Mouse (Mus musculus): ENCODE measurements around the gene Taf4. TPM values are rescaled to one million over a fixed set of nuclear protein-coding genes. Genes with fewer than 3 reads are reported as not detected.

Gene Taf4
- polyA plus RNA-seq, 1 experiment = 11.5 TPM

- Histone ChIP-seq H3K27ac (ENCODE audit: insufficient read depth, low read length) (no peak overlapping the region), H3K4me3 (ENCODE audit: insufficient read depth, low read length) (no peak overlapping the region), H3K4me1 (ENCODE audit: control insufficient read depth, insufficient read depth, low read length) (no peaks in the 10 kb centered on the region)
- TF ChIP-seq CTCF (IDR thresholded peaks at IDR 0.05; ENCODE audit: borderline replicate concordance, insufficient read depth, low read length) (no peak), POLR2A (IDR thresholded peaks at IDR 0.05; ENCODE audit: low read depth, low read length) (no peak)
Measured at GRCm38 (mm10) chr2:179985695-179986094, 9.2 kb upstream of the Taf4 start.

GRCm38 (mm10) chr2:179984830-179985229 lies 8.4 kb upstream of the Taf4 start:
- no peak overlapping the region for H3K27ac ChIP-seq (ENCODE audit: insufficient read depth, low read length)
- H3K4me1 ChIP-seq (ENCODE audit: control insufficient read depth, insufficient read depth, low read length) = peaks cover 2% of the 10 kb centered on the region
- no peak overlapping the region for H3K4me3 ChIP-seq (ENCODE audit: insufficient read depth, low read length)
- TF ChIP-seq POLR2A (IDR thresholded peaks at IDR 0.05; ENCODE audit: low read depth, low read length) (no peak), CTCF (IDR thresholded peaks at IDR 0.05; ENCODE audit: borderline replicate concordance, insufficient read depth, low read length) (no peak)

GRCm38 (mm10) chr2:179982715-179983114 lies 6.3 kb upstream of the Taf4 start:
- Histone ChIP-seq H3K4me3 (ENCODE audit: insufficient read depth, low read length) (no peak overlapping the region), H3K4me1 (ENCODE audit: control insufficient read depth, insufficient read depth, low read length) (peaks cover 9% of the 10 kb centered on the region), H3K27ac (ENCODE audit: insufficient read depth, low read length) (no peak overlapping the region)
- no peak for TF ChIP-seq POLR2A (IDR thresholded peaks at IDR 0.05; ENCODE audit: low read depth, low read length)
- TF ChIP-seq CTCF (IDR thresholded peaks at IDR 0.05; ENCODE audit: borderline replicate concordance, insufficient read depth, low read length) = no peak

GRCm38 (mm10) chr2:179980616-179981015 lies 4.2 kb upstream of the Taf4 start:
- no peak for TF ChIP-seq CTCF (IDR thresholded peaks at IDR 0.05; ENCODE audit: borderline replicate concordance, insufficient read depth, low read length)
- no peak overlapping the region for H3K4me3 ChIP-seq (ENCODE audit: insufficient read depth, low read length)
- no peak overlapping the region for H3K27ac ChIP-seq (ENCODE audit: insufficient read depth, low read length)
- peaks cover 9% of the 10 kb centered on the region for H3K4me1 ChIP-seq (ENCODE audit: control insufficient read depth, insufficient read depth, low read length)

- Histone ChIP-seq H3K4me3 (ENCODE audit: insufficient read depth, low read length) (no peak overlapping the region), H3K27ac (ENCODE audit: insufficient read depth, low read length) (no peak overlapping the region), H3K4me1 (ENCODE audit: control insufficient read depth, insufficient read depth, low read length) (peaks cover 9% of the 10 kb centered on the region)
- TF ChIP-seq CTCF (IDR thresholded peaks at IDR 0.05; ENCODE audit: borderline replicate concordance, insufficient read depth, low read length) (no peak), POLR2A (IDR thresholded peaks at IDR 0.05; ENCODE audit: low read depth, low read length) (peak; percentile 54)
Measured at GRCm38 (mm10) chr2:179979836-179980235, 3.4 kb upstream of the Taf4 start.

GRCm38 (mm10) chr2:179978250-179978649 lies 1.8 kb upstream of the Taf4 start:
- Histone ChIP-seq H3K4me3 (ENCODE audit: insufficient read depth, low read length) (no peak overlapping the region), H3K4me1 (ENCODE audit: control insufficient read depth, insufficient read depth, low read length) (peaks cover 15% of the 10 kb centered on the region), H3K27ac (ENCODE audit: insufficient read depth, low read length) (no peak overlapping the region)
- TF ChIP-seq CTCF (IDR thresholded peaks at IDR 0.05; ENCODE audit: borderline replicate concordance, insufficient read depth, low read length) = no peak
- TF ChIP-seq POLR2A (IDR thresholded peaks at IDR 0.05; ENCODE audit: low read depth, low read length) = no peak

- H3K4me1 ChIP-seq (ENCODE audit: control insufficient read depth, insufficient read depth, low read length) = peaks cover 15% of the 10 kb centered on the region
- peak overlapping the region; percentile 86 for H3K27ac ChIP-seq (ENCODE audit: insufficient read depth, low read length)
- no peak for TF ChIP-seq CTCF (IDR thresholded peaks at IDR 0.05; ENCODE audit: borderline replicate concordance, insufficient read depth, low read length)
- no peak for TF ChIP-seq POLR2A (IDR thresholded peaks at IDR 0.05; ENCODE audit: low read depth, low read length)
Measured at GRCm38 (mm10) chr2:179977344-179978025, 1.0 kb upstream of the Taf4 start.

GRCm38 (mm10) chr2:179976295-179976627 lies 185 bp downstream of the Taf4 start:
- Histone ChIP-seq H3K27ac (ENCODE audit: insufficient read depth, low read length) (no peak overlapping the region), H3K4me3 (ENCODE audit: insufficient read depth, low read length) (peak overlapping the region; percentile 16; the same call in 1 of the 2 replicates), H3K4me1 (ENCODE audit: control insufficient read depth, insufficient read depth, low read length) (peaks cover 15% of the 10 kb centered on the region)
- TF ChIP-seq POLR2A (IDR thresholded peaks at IDR 0.05; ENCODE audit: low read depth, low read length) = no peak; the same call in 1 of the 2 replicates
- TF ChIP-seq CTCF (IDR thresholded peaks at IDR 0.05; ENCODE audit: borderline replicate concordance, insufficient read depth, low read length) = no peak

More at GRCm38 (mm10) chr2:179977344-179978025, 1.0 kb upstream of the Taf4 start:
- H3K4me3 ChIP-seq (ENCODE audit: insufficient read depth, low read length) = peak overlapping the region; percentile 90

GRCm38 (mm10) chr2:179975851-179976250 lies 595 bp downstream of the Taf4 start:
- peaks cover 15% of the 10 kb centered on the region for H3K4me1 ChIP-seq (ENCODE audit: control insufficient read depth, insufficient read depth, low read length)
- H3K4me3 ChIP-seq (ENCODE audit: insufficient read depth, low read length) = no peak overlapping the region
- no peak overlapping the region for H3K27ac ChIP-seq (ENCODE audit: insufficient read depth, low read length)
- no peak for TF ChIP-seq POLR2A (IDR thresholded peaks at IDR 0.05; ENCODE audit: low read depth, low read length)
- no peak for TF ChIP-seq CTCF (IDR thresholded peaks at IDR 0.05; ENCODE audit: borderline replicate concordance, insufficient read depth, low read length)

- H3K4me1 ChIP-seq (ENCODE audit: control insufficient read depth, insufficient read depth, low read length) = peaks cover 13% of the 10 kb centered on the region
- TF ChIP-seq CTCF (IDR thresholded peaks at IDR 0.05; ENCODE audit: borderline replicate concordance, insufficient read depth, low read length) (no peak), POLR2A (IDR thresholded peaks at IDR 0.05; ENCODE audit: low read depth, low read length) (no peak)
- no peak overlapping the region for H3K27ac ChIP-seq (ENCODE audit: insufficient read depth, low read length)
- peak overlapping the region; percentile 61 for H3K4me3 ChIP-seq (ENCODE audit: insufficient read depth, low read length)
Measured at GRCm38 (mm10) chr2:179974651-179975471, 1.6 kb downstream of the Taf4 start.
